Mouse (Mus musculus) ES-E14 (cell line): ENCODE measurements at regions not wholly inside any gene's neighbourhood (a gene's known extent, or its start where the extent isn't known, plus 50 kb on each side); places are given as distances from the start of the nearest gene placed in this dataset.

Experiments
- DNase-seq: peaks from one replicate; pipeline ENCODE4 v3.0.0-alpha.2; 2013; ENCODE audit warnings: low read depth, low spot score
- H3K27ac ChIP-seq: 2 replicates; pipeline ENCODE4 v1.5.1; 2012; ENCODE audit warnings: low read depth, mild to moderate bottlenecking, low read length, moderate library complexity, mixed read lengths; ENCODE audit not compliant: poor library complexity, insufficient read depth, severe bottlenecking
- H3K36me3 ChIP-seq: 2 replicates; pipeline ENCODE4 v1.6.1; 2012; ENCODE audit warnings: mild to moderate bottlenecking, low read length, moderate library complexity, mixed read lengths; ENCODE audit not compliant: control insufficient read depth, poor library complexity, insufficient read depth, severe bottlenecking
- H3K4me1 ChIP-seq, 2 experiments: fragments of 150-350 bp in 1 of 2; sonication (generic) in 1 of 2; 2 replicates each; pipeline ENCODE4 v1.6.1; 2012; ENCODE audit warnings: low read length in 2 of 2, mild to moderate bottlenecking in 1 of 2, mixed read lengths in 1 of 2; ENCODE audit not compliant: control insufficient read depth in 2 of 2, insufficient read depth in 2 of 2, poor library complexity in 1 of 2
- H3K4me3 ChIP-seq, 2 experiments: fragments of 150-350 bp in 1 of 2; sonication (generic) in 1 of 2; 2 replicates each; pipeline ENCODE4 v1.5.1; 2012; ENCODE audit warnings: low read length in 2 of 2, low read depth in 1 of 2, mild to moderate bottlenecking in 1 of 2, mixed read lengths in 1 of 2; ENCODE audit not compliant: insufficient read depth in 1 of 2, poor library complexity in 1 of 2, severe bottlenecking in 1 of 2
- H3K9ac ChIP-seq: 2 replicates; pipeline ENCODE4 v1.6.1; 2012; ENCODE audit warnings: low read depth, mild to moderate bottlenecking, low read length, mixed read lengths; ENCODE audit not compliant: poor library complexity, insufficient read depth, severe bottlenecking
- H3K9me3 ChIP-seq: fragments of 150-350 bp; sonication (generic); 2 replicates; pipeline ENCODE4 v1.6.1; 2012; ENCODE audit warnings: low read depth, mild to moderate bottlenecking, low read length; ENCODE audit not compliant: control insufficient read depth, insufficient read depth
- CHD2 ChIP-seq: IDR thresholded peaks from 2 replicates; pipeline ENCODE4 v1.6.1; 2014; ENCODE audit warnings: mild to moderate bottlenecking, low read depth, low read length, inconsistent platforms
- HCFC1 ChIP-seq: IDR thresholded peaks from 2 replicates; pipeline ENCODE4 v1.6.1; 2012; ENCODE audit warnings: low read length, inconsistent platforms, borderline replicate concordance; ENCODE audit not compliant: insufficient read depth
- MAFK ChIP-seq: IDR thresholded peaks from 2 replicates; pipeline ENCODE4 v1.6.1; 2014; ENCODE audit warnings: mild to moderate bottlenecking, low read depth, low read length, inconsistent platforms; ENCODE audit not compliant: insufficient read depth
- ZC3H11A ChIP-seq: IDR thresholded peaks from 2 replicates; pipeline ENCODE4 v1.6.1; 2012; ENCODE audit warnings: low read depth, mild to moderate bottlenecking, inconsistent platforms, low read length, borderline replicate concordance
- ZNF384 ChIP-seq: IDR thresholded peaks from 2 replicates; pipeline ENCODE4 v1.6.1; 2012; ENCODE audit warnings: low read depth, low read length, inconsistent platforms
- in situ Hi-C, 2 experiments: fragments of 600-800 bp; cut with MboI; formaldehyde crosslinking; loops; one replicate each; pipeline ENCODE4 v1.15.1; 2025; ENCODE audit warnings: low sequenced_read_pairs in 2 of 2, inconsistent platforms in 1 of 2; ENCODE audit not compliant: unreplicated experiment in 2 of 2

GRCm38 (mm10) chr9:52333884-52334283, 165.5 kb upstream of the Zc3h12c start:
- H3K9me3 ChIP-seq: no peaks in the 10 kb centered on the region
- H3K36me3 ChIP-seq: no peaks in the 10 kb centered on the region
- no peak for DNase-seq
- no peaks in the 10 kb centered on the region for H3K4me1 ChIP-seq
- H3K27ac ChIP-seq: no peak overlapping the region
- no peak overlapping the region for H3K4me3 ChIP-seq
- H3K9ac ChIP-seq: no peak overlapping the region
- in situ Hi-C loops: no loop called here
- TF ChIP-seq MAFK (no peak), ZNF384 (no peak), CHD2 (no peak), HCFC1 (no peak), ZC3H11A (no peak)

DNA sequence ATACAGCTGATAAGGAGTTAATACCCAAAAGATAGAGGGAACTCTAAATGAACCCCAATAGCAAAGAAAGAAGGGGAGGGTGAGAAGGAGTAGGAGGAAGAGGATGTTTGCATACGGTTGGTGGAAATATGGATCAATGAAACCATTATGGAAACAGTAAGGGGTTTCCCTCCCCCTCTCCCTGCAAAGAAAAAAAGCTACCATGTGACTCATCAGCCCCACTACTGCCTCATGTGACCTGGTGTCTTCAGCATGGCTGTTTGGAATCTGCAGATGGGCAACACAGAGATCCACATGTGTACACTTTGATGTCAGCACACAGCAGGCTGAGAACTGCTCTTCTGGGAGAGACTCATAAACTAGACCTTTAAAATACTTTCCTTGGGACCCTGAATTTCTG, 163.4 kb upstream of the Zc3h12c start:
- Histone ChIP-seq H3K4me3 (no peak overlapping the region), H3K9me3 (no peaks in the 10 kb centered on the region), H3K27ac (no peak overlapping the region), H3K4me1 (no peaks in the 10 kb centered on the region), H3K36me3 (no peaks in the 10 kb centered on the region), H3K9ac (no peak overlapping the region)
- no peak for TF ChIP-seq MAFK
- TF ChIP-seq HCFC1: no peak
- TF ChIP-seq CHD2: no peak
- TF ChIP-seq ZNF384: no peak
- no peak for TF ChIP-seq ZC3H11A
- DNase-seq: no peak
- in situ Hi-C loops: no loop called here

GRCm38 (mm10) chr9:52330652-52331051, 162.3 kb upstream of the Zc3h12c start:
- Histone ChIP-seq H3K9ac (no peak overlapping the region), H3K36me3 (no peaks in the 10 kb centered on the region), H3K27ac (no peak overlapping the region), H3K4me3 (no peak overlapping the region), H3K4me1 (no peaks in the 10 kb centered on the region), H3K9me3 (no peaks in the 10 kb centered on the region)
- in situ Hi-C loops: no loop called here
- TF ChIP-seq ZC3H11A: no peak
- 0 out of 2 replicates have a peak, but pooled peaks have one; percentile 14 for TF ChIP-seq MAFK
- TF ChIP-seq CHD2: no peak
- no peak for TF ChIP-seq HCFC1
- DNase-seq: no peak

DNA sequence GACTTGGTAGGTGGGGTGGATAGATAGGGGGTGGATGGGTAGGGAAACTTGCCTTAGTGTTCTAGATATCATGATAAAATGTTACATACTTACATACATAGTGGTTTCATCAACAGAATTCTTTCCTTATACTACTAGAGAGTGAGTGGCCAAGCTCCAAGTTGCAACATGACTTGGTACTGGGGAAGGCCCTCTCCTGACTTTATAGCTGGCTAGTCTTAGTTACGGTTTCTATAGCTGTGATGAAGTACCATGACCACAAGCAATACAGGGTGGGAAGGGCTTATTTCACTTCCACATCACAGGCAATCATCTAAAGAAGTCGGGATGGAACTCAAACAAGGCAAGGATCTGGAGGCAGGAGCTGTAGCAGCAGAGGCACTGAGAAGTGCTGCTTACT, 156.0 kb upstream of the Zc3h12c start:
- no peak for DNase-seq
- H3K36me3 ChIP-seq: no peaks in the 10 kb centered on the region
- in situ Hi-C loops: no loop called here
- no peak overlapping the region for H3K4me3 ChIP-seq
- no peak overlapping the region for H3K9ac ChIP-seq
- no peak overlapping the region for H3K27ac ChIP-seq
- no peak for TF ChIP-seq CHD2
- no peak for TF ChIP-seq ZC3H11A
- no peak for TF ChIP-seq HCFC1
- TF ChIP-seq MAFK: no peak
- H3K9me3 ChIP-seq: no peaks in the 10 kb centered on the region
- no peaks in the 10 kb centered on the region for H3K4me1 ChIP-seq

GRCm38 (mm10) chr9:52323757-52324156, 155.4 kb upstream of the Zc3h12c start:
- no peak overlapping the region for H3K9ac ChIP-seq
- no peak overlapping the region for H3K27ac ChIP-seq
- no peak for DNase-seq
- no peaks in the 10 kb centered on the region for H3K4me1 ChIP-seq
- no peak overlapping the region for H3K4me3 ChIP-seq
- in situ Hi-C loops: no loop called here
- no peaks in the 10 kb centered on the region for H3K36me3 ChIP-seq
- TF ChIP-seq CHD2 (no peak), ZC3H11A (no peak), MAFK (no peak), HCFC1 (no peak), ZNF384 (no peak)
- no peaks in the 10 kb centered on the region for H3K9me3 ChIP-seq
